Mouse (Mus musculus): Measurements from ENCODE around the gene Pacrg.

DNA sequence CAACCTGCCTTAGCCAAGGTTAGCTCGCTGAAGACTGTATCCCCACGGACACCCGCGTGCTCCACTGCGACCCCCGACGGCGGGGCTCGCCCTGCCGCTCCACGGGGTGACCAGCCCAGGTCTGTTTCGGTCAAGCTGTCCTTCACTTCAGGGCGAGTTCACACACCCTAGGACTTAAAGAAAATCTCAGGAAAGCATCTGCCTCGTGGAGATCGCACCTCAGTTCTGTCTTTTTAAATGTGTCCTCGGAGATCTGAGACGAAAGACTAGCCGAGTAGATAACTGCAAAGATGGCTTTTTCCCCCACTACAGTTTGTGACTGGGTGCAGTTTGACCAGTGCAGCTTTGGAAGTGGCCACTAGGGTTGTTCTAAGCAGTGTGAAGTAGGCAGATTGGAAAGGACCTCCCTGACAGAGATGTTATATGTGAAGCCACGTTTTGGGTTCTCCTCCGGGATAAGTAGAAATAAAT lies 655 bp upstream of the Pacrg start:
- TF ChIP-seq CTCF (IDR thresholded peaks at IDR 0.05; ENCODE audit: low read depth, low read length), result no peak; the same call in 1 of the 2 replicates
- TF ChIP-seq TAL1 (conservative IDR thresholded peaks at IDR 0.05; ENCODE audit: low read depth, low read length), result no peak
- TF ChIP-seq GATA1 (IDR thresholded peaks at IDR 0.05; ENCODE audit: borderline replicate concordance, low read length), result no peak

Data from G1E (cell line).